Mouse (Mus musculus) telencephalon, adult 2 months (tissue): ENCODE data around the gene Gm20605.
A peak's percentile ranks its signal among the peaks of the same experiment; 100 is the strongest.

ENCODE experiments used
- DNase-seq: peaks from one replicate; pipeline ENCODE4 v3.0.0-alpha.2; 2011; ENCODE audit warnings: low read depth, low spot score

Gene Gm20605

GRCm38 (mm10) chr5:137628498-137629305 is at the start of gene Gm20605, which contains the start of the genes Fbxo24 and Lrch4:
Gm20605 (plus strand) TSS chr5:137629175.
Fbxo24 (minus strand) TSS chr5:137629002.
Lrch4 (plus strand) TSS chr5:137629121.
- peak; percentile 100 for DNase-seq

- DNase-seq: no peak
Measured at GRCm38 (mm10) chr5:137580246-137580645, 48.7 kb upstream of the Gm20605 start.

- DNase-seq: no peak
Measured at GRCm38 (mm10) chr5:137582702-137583101, 46.3 kb upstream of the Gm20605 start.

GRCm38 (mm10) chr5:137583670-137584169 is 45.3 kb upstream of the Gm20605 start:
- DNase-seq: peak; percentile 61

GRCm38 (mm10) chr5:137584976-137585375 is 44.0 kb upstream of the Gm20605 start:
- no peak for DNase-seq

GRCm38 (mm10) chr5:137590507-137590906 is 38.5 kb upstream of the Gm20605 start:
- DNase-seq: no peak

- no peak for DNase-seq
Measured at GRCm38 (mm10) chr5:137595921-137596320, 33.1 kb upstream of the Gm20605 start.

- DNase-seq: no peak
Measured at GRCm38 (mm10) chr5:137596601-137597261, 32.2 kb upstream of the Gm20605 start.

- no peak for DNase-seq
Measured at GRCm38 (mm10) chr5:137597625-137598024, 31.4 kb upstream of the Gm20605 start.

GRCm38 (mm10) chr5:137598100-137598826 is 30.7 kb upstream of the Gm20605 start:
- no peak for DNase-seq

GRCm38 (mm10) chr5:137599600-137599999 is 29.4 kb upstream of the Gm20605 start:
- DNase-seq: no peak

GRCm38 (mm10) chr5:137600281-137600618 is 28.7 kb upstream of the Gm20605 start:
- DNase-seq: no peak

- peak; percentile 99 for DNase-seq
Measured at GRCm38 (mm10) chr5:137600619-137601364, 28.2 kb upstream of the Gm20605 start, which contains the start of gene Mospd3. Mospd3 (minus strand) TSS chr5:137601058.

GRCm38 (mm10) chr5:137601365-137601729 is 27.6 kb upstream of the Gm20605 start:
- no peak for DNase-seq

- DNase-seq: no peak
Measured at GRCm38 (mm10) chr5:137607860-137608653, 20.9 kb upstream of the Gm20605 start.

- no peak for DNase-seq
Measured at GRCm38 (mm10) chr5:137608654-137609190, 20.3 kb upstream of the Gm20605 start.

GRCm38 (mm10) chr5:137609292-137609691 is 19.7 kb upstream of the Gm20605 start:
- DNase-seq: no peak

GRCm38 (mm10) chr5:137610056-137610455 is 18.9 kb upstream of the Gm20605 start:
- no peak for DNase-seq

GRCm38 (mm10) chr5:137610548-137611244 is 18.3 kb upstream of the Gm20605 start:
- DNase-seq: no peak

- no peak for DNase-seq
Measured at GRCm38 (mm10) chr5:137611245-137611602, 17.8 kb upstream of the Gm20605 start.
